Mouse (Mus musculus) cerebellum, postnatal 36 days (tissue): ENCODE data around the gene Gm13276.
"Not testable (repeated sequence)": the region's sequence is repeated elsewhere in the genome, so short reads cannot be mapped to it uniquely, and the experiment has no call there.

ENCODE experiments used
- DNase-seq, 2 experiments: peaks; one replicate each; pipeline ENCODE4 v3.0.0; 2021 to 2022; ENCODE audit warnings: mixed read lengths in 2 of 2

Gene Gm13276

DNA sequence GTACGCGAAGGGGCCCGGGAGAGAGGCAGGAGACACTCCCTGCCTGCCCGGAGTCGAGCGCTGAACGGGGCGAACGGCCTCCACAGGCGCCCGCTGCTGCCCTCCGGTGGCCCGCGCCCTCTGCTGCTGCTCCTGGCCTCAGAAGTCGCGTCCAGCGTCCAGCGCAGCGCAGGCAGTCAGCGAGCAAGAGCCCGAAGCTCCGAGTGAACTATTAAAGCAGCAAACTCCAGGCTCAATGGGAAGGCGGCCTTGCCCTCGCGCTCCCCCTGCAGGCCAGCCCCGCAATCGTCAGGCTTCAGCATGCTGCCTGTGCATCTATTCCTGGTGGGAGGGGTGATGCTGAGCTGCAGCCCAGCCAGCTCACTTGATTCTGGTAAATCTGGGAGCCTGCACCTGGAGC lies at the start of gene Gm13276:
Gene Gm13276, plus strand, starts transcription at position 301 of the 400 bp plus-strand sequence.
- DNase-seq: not testable (repeated sequence)

DNA sequence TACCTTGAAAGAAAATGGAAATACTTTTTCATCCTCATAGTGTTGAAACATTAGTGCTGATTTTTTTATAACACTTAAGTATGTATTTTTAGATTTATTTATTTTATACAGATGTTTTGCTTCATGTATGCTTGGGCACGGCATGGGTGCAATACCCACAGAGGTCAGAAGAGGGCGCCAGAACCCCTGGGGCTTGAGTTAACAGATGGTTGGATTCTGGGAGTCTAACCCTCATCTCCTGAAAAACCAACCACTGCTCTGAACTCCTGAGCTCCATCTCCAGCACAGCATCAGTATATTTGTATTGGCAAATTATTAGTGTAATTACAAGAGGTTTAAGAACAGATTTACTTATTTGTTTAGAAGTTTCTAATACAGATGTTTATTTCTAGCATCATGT lies 47.0 kb upstream of the Gm13276 start:
- DNase-seq: peak; percentile 55 to 60

DNA sequence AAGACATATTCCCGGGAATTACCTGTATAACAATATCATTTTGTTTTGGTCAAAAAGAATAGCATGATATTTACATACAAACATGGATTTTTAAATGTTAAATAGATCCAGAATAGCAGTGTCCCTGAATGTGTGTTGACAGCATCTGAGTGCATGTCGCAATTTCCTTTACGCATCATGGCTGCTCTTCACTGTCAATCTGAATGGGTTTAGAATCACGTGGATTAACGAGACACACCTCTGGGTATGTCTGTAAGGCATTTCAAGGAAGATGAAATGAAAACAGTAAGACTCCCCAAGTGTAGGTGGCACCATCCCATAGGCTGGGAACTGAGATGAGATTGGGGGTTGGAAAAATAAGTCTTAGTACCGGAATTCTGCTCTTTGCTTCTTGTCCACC lies 46.5 kb upstream of the Gm13276 start:
- no peak for DNase-seq

DNA sequence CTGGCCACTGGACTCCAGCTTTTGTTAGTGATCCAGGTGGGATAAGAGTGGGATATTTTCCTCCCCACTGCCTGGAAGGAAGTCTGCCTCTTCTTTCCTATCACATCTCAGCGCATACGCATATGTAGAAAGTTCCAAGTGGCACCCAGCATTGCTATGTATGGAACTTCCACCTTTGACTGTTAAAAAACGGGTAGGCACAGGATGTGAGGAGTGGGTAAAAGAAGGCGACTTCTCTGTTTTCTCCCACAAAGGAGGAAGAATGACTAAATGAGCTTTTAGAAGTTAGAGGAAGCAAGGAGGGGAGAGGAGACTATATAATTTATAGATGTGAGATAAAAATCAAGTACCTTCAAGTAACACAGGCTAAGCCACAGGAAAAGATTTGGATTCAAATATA lies 44.1 kb upstream of the Gm13276 start:
- DNase-seq: no peak

DNA sequence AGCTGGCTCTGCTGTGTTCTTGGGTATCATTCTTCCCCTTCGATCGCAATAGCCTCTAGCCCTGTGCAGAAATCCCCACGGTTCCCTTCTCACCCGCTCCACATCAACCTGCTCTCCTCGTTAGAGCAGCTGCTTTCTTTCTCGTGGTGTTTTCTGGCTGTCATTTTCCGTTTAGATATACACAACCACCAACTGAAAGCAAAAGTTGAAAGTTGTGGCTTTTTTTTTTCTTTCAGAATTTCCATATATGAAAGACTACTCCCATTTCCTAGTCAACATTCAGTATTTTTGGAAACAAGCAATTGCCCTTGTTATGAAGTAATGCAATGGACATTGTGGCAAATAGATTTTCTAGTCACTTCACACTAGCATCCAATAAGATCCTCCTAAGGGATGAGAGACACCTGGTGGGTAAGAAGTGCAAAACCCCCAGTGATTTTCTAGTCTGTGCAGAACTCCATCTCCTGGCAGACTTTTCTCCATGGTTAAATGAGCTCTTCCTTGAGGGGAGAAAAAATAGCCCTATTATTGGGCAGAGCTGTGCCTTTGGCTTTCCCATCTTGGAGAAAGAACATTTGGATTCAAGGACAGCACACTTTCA lies 42.6 kb upstream of the Gm13276 start:
- no peak for DNase-seq

DNA sequence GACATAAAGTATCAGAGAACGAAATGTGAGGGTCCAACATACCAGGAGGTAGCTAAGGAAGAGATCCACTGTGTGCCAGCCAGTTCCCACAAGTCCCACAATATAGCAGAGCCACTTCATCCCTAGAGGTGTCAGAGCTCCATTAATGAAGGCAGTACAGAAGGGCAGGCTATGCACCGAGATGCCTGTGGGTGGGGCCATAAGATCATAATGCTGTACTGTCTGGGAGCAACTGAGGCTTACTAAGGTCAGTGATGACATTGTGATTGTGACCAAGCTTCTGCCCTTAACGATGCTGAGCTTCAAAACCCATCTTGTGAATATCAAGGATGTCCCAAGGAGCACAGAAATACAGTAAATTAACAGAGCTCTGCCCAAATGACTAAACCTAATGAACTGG lies 41.3 kb upstream of the Gm13276 start:
- DNase-seq: no peak

DNA sequence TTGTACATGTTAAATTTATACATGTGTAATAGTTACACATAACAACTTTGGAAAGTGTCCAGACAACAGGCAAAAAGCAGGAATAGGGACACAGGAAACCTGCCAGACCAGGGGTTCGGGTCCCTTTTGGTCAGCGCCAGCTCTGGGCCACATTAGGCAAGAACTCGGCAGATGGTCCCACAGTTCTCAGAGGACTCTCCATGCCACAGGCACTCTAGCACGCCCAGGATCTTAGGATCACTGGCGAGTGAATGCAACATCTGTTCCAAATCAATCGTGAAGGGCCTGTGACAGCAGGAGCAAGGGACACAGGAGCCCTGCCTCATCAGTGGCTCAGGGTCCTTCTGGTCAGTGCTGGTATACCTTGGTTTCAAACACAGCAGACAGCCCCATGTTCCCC lies 35.6 kb upstream of the Gm13276 start:
- DNase-seq: no peak

DNA sequence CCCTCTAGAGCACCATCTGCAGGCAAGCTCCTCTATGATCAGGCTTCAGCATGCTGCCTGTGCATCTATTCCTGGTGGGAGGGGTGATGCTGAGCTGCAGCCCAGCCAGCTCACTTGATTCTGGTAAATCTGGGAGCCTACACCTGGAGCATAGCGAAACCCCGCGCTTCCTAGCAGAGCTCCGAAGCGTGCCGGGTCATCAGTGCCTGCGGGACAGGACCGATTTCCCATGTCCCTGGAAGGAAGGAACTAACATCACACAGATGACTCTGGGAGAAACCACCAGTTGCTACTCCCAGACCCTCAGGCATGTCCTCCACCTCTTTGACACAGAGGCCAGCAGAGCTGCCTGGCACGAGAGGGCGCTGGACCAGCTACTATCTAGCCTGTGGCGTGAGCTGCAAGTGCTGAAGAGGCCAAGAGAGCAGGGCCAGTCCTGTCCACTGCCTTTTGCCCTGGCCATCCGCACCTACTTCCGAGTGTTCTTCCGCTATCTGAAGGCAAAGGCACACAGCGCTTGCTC lies 30.6 kb upstream of the Gm13276 start, which contains the start of gene Gm13271:
Gene Gm13271, plus strand, starts transcription at position 51 of the 523 bp plus-strand sequence.
- DNase-seq: peak; percentile 66 to 73

DNA sequence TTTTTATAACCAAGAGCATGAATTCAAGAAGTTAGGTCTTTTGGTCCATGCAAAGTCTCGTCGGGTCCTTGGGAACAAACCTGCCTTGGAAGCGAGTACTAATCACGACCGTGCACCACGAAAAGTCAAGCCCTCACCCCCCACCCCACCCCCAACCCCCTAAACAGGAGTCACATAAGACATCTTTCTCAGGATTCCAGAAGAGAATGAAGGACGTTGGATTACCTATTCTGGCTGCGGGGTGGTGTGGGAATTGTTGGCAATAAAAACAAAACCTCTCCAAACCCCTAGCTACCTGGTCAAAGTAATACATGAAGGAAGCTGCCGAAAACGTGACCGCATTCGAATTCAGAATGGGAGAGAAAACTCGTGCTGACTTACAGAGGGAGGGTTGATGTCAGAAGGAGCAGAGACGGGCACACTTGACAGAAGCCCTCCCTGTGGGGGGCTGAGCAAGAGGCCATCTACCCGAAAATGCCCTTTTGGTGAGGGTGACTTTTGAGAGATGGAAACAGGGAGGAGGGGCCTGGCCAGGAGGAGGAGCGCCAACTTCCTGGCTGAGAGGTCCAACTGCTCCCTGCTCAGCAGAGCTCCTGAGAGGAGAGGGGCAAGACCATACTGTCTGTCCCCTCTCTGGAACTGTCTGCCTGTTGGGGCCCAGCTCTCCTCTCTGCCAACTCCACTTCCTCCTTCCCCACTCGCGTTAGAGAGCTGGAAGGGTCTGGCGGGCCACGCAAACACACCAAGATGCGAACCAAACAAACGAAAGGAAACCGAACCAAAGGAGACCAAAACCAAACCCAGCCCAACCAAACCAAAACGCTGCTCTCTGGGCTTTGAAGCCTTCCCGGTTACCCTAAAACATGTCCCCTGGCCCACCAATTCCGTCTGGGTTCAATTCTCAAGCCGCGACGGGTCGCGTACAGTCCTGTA lies 28.7 kb upstream of the Gm13276 start:
- DNase-seq: not testable (repeated sequence)

DNA sequence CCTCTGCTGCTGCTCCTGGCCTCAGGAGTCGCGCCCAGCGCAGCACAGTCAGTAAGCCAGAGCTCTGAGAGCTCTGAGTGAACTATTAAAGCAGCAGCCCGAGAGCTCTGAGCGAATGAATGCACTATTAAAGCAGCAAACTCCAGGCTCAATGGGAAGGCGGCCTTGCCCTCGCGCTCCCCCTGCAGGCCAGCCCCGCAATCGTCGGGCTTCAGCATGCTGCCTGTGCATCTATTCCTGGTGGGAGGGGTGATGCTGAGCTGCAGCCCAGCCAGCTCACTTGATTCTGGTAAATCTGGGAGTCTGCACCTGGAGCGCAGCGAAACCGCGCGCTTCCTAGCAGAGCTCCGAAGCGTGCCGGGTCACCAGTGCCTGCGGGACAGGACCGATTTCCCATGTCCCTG lies 27.9 kb upstream of the Gm13276 start:
- peak; percentile 86 to 93 for DNase-seq

DNA sequence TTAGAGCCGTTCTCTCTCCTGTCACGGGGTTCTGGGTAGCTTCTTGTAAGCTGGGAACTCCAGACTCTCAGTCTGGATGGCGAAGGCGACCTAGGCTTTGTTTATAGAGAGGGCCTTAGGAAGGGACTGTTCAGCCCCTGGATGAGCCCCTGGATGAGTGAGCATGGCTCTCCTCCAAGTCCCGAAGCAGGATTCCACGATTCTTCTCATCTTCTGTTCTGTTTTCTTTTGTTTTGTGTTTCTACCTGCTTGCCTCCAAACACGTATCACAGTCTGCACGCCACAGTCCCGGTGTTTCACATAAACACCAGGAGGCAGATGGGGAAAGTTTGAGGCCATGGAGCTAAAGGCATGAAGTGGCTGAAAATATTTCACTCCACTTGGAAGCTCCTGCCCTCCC lies 26.8 kb upstream of the Gm13276 start:
- DNase-seq: not testable (repeated sequence)

DNA sequence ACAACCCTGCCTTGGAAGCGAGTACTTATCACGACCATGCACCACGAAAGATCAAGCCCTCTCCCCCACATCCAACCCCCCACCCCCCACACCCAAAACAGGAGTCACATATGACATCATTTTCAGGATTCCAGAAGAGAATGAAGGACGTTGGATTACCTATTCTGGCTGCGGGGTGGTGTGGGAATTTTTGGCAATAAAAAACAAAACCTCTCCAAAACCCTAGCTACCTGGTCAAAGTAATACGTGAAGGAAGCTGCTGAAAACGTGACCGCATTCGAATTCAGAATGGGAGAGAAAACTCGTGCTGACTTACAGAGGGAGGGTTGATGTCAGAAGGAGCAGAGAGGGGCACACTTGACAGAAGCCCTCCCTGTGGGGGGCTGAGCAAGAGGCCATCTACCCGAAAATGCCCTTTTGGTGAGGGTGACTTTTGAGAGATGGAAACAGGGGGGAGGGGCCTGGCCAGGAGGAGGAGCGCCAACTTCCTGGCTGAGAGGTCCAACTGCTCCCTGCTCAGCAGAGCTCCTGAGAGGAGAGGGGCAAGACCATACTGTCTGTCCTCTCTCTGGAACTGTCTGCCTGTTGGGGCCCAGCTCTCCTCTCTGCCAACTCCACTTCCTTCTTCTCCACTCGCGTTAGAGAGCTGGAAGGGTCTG lies 25.8 kb upstream of the Gm13276 start, which contains the start of gene Gm13283:
Gene Gm13283, plus strand, starts transcription at position 510 of the 659 bp plus-strand sequence.
- DNase-seq: peak; percentile 33 to 41

DNA sequence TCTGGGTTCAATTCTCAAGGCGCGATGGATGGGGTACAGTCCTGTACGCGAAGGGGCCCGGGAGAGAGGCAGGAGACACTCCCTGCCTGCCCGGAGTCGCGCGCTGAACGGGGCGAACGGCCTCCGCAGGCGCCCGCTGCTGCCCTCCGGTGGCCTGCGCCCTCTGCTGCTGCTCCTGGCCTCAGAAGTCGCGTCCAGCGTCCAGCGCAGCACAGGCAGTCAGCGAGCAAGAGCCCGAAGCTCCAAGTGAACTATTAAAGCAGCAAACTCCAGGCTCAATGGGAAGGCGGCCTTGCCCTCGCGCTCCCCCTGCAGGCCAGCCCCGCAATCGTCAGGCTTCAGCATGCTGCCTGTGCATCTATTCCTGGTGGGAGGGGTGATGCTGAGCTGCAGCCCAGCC lies 25.1 kb upstream of the Gm13276 start:
- peak; percentile 59 to 68 for DNase-seq

DNA sequence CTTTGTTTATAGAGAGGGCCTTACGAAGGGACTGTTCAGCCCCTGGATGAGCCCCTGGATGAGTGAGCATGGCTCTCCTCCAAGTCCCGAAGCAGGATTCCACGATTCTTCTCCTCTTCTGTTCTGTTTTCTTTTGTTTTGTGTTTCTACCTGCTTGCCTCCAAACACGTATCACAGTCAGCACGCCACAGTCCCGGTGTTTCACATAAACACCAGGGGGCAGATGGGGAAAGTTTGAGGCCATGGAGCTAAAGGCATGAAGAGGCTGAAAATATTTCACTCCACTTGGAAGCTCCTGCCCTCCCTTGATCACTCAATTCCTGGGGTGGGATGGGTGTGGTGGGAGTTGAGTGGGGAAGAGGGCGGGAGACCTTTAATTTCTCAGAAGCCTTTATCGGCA lies 23.7 kb upstream of the Gm13276 start:
- peak; percentile 59 to 67 for DNase-seq

DNA sequence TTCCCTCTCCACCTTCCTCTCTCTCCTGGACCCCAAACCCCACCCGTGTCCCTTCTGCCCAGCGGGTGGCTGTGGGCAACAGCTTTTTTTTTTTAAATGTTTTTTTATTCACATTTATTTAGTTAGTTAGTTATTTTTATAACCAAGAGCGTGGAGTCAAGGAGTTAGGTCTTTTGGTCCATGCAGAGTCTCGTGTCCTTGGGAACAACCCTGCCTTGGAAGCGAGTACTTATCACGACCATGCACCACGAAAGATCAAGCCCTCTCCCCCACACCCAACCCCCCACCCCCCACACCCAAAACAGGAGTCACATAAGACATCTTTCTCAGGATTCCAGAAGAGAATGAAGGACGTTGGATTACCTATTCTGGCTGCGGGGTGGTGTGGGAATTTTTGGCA lies 23.2 kb upstream of the Gm13276 start:
- peak in 1 of 2 experiments; percentile 36 for DNase-seq

DNA sequence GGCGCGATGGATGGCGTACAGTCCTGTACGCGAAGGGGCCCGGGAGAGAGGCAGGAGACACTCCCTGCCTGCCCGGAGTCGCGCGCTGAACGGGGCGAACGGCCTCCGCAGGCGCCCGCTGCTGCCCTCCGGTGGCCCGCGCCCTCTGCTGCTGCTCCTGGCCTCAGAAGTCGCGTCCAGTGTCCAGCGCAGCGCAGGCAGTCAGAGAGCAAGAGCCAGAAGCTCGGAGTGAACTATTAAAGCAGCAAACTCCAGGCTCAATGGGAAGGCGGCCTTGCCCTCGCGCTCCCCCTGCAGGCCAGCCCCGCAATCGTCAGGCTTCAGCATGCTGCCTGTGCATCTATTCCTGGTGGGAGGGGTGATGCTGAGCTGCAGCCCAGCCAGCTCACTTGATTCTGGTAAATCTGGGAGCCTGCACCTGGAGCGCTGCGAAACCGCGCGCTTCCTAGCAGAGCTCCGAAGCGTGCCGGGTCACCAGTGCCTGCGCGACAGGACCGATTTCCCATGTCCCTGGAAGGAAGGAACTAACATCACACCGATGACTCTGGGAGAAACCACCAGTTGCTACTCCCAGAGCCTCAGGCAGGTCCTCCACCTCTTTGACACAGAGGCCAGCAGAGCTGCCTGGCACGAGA lies 22.0 kb upstream of the Gm13276 start:
- peak; percentile 28 to 41 for DNase-seq

DNA sequence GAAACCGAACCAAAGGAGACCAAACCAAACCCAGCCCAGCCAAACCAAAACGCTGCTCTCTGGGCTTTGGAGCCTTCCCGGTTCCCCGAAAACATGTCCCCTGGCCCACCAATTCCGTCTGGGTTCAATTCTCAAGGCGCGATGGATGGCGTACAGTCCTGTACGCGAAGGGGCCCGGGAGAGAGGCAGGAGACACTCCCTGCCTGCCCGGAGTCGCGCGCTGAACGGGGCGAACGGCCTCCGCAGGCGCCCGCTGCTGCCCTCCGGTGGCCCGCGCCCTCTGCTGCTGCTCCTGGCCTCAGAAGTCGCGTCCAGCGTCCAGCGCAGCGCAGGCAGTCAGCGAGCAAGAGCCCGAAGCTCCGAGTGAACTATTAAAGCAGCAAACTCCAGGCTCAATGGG lies 12.0 kb upstream of the Gm13276 start, which contains the start of gene Gm13290:
Gene Gm13290, plus strand, starts transcription at position 301 of the 400 bp plus-strand sequence.
- DNase-seq: not testable (repeated sequence)

DNA sequence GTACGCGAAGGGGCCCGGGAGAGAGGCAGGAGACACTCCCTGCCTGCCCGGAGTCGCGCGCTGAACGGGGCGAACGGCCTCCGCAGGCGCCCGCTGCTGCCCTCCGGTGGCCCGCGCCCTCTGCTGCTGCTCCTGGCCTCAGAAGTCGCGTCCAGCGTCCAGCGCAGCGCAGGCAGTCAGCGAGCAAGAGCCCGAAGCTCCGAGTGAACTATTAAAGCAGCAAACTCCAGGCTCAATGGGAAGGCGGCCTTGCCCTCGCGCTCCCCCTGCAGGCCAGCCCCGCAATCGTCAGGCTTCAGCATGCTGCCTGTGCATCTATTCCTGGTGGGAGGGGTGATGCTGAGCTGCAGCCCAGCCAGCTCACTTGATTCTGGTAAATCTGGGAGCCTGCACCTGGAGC lies 8.9 kb upstream of the Gm13276 start, which contains the start of gene Gm13289:
Gene Gm13289, plus strand, starts transcription at position 301 of the 400 bp plus-strand sequence.
- not testable (repeated sequence) for DNase-seq

DNA sequence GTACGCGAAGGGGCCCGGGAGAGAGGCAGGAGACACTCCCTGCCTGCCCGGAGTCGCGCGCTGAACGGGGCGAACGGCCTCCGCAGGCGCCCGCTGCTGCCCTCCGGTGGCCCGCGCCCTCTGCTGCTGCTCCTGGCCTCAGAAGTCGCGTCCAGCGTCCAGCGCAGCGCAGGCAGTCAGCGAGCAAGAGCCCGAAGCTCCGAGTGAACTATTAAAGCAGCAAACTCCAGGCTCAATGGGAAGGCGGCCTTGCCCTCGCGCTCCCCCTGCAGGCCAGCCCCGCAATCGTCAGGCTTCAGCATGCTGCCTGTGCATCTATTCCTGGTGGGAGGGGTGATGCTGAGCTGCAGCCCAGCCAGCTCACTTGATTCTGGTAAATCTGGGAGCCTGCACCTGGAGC lies 6.0 kb upstream of the Gm13276 start, which contains the start of gene Gm13272:
Gene Gm13272, plus strand, starts transcription at position 301 of the 400 bp plus-strand sequence.
- not testable (repeated sequence) for DNase-seq

DNA sequence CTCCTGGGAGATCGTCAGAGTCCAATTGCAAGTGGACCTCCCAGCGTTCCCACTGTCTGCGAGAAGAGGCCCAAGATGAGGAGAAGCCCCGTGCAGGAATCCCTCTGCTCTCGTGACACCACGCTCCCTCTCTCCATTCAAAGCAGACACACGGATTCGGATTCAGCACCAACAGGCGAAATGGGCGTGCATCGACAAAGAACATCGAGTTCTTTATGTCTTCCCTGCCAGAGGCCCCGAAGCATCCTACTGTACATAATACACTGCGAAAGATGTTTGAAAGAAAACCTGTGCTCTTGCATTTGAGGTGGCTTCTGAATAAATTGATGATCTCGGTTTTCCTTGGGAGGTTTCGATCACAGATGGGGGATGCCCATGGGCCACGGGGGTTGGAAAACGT lies 5.2 kb upstream of the Gm13276 start:
- not testable (repeated sequence) for DNase-seq

DNA sequence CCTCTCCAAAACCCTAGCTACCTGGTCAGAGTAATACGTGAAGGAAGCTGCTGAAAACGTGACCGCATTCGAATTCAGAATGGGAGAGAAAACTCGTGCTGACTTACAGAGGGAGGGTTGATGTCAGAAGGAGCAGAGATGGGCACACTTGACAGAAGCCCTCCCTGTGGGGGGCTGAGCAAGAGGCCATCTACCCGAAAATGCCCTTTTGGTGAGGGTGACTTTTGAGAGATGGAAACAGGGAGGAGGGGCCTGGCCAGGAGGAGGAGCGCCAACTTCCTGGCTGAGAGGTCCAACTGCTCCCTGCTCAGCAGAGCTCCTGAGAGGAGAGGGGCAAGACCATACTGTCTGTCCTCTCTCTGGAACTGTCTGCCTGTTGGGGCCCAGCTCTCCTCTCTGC lies 3.7 kb upstream of the Gm13276 start, which contains the start of gene Ifnz:
Gene Ifnz, plus strand, starts transcription at position 301 of the 400 bp plus-strand sequence.
- not testable (repeated sequence) for DNase-seq

DNA sequence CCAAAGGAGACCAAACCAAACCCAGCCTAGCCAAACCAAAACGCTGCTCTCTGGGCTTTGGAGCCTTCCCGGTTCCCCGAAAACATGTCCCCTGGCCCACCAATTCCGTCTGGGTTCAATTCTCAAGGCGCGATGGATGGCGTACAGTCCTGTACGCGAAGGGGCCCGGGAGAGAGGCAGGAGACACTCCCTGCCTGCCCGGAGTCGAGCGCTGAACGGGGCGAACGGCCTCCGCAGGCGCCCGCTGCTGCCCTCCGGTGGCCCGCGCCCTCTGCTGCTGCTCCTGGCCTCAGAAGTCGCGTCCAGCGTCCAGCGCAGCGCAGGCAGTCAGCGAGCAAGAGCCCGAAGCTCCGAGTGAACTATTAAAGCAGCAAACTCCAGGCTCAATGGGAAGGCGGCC lies 3.2 kb upstream of the Gm13276 start:
- DNase-seq: not testable (repeated sequence)
